Mouse (Mus musculus): ENCODE measurements around the gene Dnajc27.

Dnajc27 gene

DNA sequence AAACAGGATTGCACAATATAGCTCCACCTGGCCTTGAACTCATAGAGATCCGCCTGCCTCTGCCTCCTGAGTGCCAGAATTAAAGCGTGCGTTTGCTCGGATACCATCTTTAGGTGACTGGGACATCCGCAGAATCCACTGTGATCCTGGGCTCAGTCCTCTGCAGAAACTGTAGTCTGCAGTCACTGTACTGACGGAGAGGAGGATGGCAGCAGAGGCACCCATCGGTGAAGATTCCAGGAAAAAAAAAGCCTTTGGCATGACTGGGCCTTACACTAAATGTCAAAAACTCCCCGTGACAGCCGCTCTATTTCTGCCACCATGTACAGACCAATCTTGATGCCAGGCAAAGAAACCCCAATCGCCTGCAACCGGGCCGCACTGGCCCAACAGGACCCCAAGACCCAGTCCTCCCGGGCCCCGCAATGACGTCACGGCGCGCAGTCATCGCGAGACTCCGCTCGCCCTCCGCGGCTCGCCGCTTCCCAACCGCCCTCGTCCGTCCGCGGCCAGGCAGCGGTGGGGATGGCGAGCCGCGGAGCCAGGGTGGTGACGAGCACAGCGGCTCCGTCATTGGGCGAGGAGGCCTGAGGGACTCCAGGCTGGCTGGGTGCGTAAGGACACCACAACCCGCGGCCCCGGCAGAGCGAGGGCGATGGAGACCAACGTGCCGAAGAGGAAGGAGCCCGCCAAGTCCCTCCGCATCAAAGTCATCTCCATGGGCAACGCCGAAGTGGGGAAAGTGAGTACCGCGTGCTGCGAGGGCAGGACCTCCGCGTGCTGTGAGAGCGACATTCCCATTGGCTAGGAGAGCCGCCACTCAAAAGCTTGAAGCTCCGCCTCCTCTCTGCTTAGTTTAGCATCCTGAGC, at the start of gene Dnajc27:
TSS of gene Dnajc27 (plus strand) at position 452 of the 870 bp plus-strand sequence.
- DNase-seq: peak; percentile 94 to 97

DNA sequence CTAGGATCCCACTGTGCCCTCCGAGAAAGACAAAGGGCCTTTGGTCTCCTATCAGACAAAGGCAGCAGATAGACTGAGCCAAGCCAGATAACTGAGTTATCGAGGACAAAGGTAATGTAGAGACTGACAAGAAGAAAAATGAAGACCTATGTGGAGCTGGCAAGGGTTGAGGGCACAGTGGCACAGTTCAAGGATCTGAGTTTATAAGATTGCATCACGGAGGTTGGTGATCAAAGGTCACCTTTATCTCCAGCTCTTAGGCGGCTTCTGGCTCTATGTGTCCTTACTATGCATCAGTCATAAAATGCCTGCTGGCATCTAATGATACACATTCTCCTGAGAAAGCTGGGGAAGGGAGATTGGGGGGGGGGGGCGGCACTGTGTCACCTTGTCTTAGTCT, 46.2 kb upstream of the Dnajc27 start:
- DNase-seq: no peak

DNA sequence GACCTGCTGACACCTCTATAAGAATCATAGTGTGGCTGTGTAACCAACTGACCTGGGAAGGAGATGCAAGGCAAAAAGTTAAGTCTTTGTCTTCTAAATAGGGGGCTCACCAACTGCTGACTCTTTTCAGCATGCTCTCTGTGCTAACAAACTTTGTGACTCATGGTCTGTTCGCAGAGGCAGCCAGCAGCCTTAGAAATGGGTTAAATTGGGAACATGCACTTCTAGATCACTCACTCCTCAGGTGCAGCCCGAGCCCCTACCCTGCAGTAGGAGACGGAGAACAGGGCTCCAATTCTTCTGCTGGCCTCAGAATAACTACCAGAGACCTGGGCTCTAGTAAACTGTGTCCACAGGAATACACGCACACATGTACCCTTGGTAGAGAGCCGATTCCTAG, 44.9 kb upstream of the Dnajc27 start:
- DNase-seq: no peak

DNA sequence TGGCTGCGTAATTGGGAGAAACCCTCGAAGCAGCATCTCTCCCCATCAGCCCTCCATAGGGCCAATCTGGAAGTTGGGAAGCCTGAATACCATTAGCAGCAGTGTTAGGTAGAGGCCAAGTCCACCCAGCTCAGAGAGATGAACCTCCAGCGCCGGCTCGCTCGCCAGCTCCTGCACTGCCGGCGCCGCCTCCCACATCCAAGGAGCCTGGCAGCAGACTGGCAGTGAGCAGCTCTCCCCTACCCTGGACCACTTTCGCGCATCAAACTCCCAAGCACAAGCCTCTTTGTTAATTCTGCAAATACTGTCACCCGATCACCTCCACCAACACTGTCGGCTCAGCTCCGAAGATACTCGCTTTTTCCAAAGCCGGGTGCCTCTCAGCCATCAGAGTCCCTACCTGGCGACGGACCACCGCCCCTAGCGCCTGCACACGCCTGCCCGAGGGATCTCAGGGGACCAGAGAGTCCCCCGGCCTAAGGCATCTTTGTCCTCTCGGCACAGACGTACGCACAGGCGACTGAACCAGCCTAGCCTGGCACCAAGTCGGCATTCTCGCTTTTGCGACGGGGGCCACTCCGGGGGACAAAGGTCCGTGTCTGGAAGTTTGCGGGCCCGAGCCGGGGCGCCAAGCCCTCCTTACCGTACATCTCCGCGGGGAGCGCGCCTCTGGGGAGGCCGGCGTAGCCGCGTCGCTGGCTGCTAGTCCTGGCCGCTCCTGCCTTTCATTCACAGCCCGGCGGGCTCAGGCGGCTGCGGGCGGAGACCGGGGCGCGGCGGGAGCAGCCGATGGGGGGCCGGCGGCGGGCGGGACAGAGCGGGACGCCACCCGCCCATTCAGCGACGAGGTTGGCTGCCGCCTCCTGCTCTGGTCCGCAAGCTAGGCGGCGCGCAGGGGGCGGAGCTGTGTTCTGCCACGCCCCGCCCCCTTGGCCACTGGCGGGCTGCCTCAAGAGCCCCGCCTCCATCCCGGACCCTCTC, 44.0 kb upstream of the Dnajc27 start, which contains the start of gene Efr3b:
TSS of gene Efr3b (minus strand) at position 855 of the 981 bp plus-strand sequence.
- peak; percentile 77 to 90 for DNase-seq

DNA sequence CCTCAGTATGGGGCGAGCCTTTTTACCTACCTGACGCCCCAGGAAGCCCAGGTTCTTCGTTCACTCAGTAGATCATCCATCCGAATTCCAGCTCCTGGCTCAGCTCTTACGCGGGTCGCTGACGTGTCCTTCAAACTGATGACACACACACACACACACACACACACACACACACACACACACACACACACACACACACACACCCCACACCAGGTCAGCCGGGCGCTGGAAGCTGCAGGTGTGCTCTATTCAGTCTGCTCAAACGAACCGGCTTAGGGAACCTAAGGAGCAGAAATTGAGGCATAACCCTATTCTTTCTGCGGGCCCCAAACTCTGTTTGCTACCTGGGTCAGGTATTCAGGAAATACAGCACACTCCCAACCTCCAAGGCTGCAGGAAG, 43.3 kb upstream of the Dnajc27 start:
- DNase-seq: no peak

DNA sequence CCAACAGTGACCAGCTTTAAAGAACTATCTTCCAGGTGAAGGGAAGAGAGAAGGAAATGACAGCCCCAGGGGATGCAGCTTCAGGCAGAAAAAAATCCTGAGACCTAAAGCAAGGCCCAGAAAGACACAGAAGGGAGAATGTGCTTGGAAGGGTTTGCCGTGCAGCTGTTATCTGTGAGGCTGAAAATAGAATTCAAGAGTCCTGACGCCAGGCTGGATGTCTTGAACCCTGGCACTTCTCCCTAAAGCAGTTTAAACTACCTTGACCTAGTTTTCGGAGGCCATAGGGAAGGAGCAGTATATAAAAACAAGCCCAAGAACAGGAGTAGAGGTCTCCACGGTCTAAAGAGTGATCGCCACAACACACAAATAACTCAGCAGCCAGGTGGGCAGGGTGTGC, 40.0 kb upstream of the Dnajc27 start:
- no peak for DNase-seq

DNA sequence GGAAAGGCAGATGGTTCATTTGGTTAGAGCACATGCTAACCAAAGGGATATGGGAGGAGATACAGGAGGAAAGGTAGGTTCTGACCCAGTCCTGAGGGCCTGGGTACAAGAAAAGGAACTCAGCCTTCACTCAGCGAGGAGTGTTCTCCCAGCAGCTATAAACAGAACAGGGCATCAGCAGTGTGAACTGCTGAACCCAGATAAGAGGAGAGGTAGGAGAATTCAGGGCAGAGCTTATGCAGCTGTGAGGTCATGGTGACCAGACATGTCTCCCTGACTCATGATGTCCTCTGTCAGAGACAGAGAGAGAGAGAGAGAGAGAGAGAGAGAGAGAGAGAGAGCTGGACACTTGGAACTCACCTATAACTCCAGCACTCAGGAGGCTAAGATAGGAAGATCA, 36.4 kb upstream of the Dnajc27 start:
- DNase-seq: no peak

DNA sequence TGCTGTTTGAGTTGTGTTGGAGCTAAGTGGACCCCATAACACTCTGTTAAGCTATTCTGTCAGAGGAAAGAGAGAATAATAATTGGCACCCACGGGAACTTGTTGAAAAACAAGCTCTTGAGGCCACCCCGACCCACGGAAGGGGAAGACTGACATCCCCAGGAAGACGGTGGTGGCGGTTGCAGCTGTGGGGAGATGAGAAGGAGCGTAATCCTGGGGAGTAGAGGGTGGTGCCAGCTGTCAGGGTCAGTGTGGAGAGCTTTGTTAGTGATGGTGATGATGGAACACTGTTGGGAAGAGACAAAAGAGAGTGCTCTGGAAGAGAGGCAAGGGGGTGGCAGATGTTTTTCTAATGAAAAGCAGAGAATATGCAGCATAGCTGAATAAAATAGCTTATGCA, 34.4 kb upstream of the Dnajc27 start:
- DNase-seq: no peak

DNA sequence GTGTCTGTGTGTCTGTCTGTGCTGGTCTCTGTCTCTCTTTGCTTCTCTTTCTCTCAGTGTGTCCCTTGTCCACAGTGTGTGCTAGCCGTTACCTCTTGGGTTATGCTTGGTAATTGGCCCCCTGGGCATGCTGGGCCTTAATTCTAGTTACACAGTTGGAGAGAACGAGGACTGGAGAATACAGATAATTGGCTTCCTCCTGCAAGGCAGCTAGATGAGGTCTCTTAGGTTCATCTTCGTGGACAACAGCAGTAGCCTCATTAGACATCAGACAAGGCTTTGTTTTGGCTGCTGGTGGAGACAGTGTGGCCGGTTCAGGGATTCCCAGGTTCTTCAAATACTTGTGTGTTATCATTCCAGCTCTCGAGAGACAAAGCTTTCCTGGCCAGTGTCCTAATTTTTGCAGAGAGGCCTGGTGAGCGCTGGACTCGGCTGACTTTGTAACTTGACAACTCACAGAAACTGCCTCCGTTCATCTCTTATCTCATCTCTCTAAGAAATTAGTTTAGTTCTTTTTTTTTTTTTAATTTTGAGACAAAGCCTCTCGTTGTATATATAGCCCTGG, 31.4 kb upstream of the Dnajc27 start:
- no peak for DNase-seq

DNA sequence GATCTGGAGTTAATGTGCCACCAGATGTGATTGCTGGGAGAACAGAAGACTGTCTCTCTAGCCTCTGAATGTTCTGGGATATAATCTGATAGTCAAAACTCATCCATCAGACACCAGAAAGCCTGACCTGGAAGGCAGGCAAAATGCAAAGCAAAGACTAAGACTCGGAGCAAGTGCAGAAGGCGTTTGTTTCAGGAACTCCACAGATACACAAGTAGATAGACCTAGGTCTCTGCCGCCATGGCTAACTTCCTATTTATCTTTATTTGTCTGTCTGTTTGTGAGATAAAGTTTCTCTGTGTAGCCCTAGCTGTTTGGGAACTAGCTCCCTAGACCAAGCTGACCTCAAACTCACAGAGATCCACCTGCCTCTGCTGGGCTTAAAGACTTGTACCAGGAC, 28.7 kb upstream of the Dnajc27 start:
- no peak for DNase-seq

DNA sequence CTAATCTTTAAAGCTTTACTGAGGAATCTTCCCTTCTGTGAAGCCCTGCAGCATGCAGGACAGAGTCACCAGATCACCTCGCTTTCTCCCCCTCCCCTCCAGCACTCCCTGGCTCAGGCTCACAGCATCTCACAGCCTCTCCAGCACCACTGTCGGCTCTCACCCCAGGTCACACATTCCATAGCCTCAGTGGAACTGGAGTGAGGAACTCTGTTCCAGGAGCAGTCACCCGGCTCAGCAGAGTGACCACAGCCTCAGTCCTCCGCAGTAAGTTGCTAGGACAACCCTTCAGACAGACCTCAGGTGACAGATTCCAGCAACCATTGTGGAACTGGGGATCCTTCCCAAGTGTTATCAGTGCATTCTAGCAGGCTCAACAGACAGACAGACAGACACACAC, 27.5 kb upstream of the Dnajc27 start:
- DNase-seq: no peak

DNA sequence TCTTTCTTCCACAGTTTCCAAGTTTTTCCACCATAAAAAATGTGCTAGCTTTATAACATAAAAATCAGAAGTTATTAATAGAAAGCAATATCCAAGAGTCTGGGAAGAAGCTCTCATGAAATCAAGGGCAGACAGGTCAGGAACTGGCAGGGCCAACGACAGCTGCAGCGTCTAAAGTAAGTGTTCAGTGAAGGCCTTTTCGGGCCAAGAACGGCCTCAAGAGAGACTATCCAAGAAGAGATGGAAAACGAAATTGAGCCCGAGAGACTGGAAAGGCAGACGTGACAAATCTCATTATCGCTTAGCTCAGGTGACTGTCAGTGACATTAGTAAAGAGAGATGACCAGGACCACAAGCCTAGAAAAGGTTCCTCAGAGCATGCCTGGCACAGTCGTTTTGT, 24.1 kb upstream of the Dnajc27 start:
- no peak for DNase-seq

DNA sequence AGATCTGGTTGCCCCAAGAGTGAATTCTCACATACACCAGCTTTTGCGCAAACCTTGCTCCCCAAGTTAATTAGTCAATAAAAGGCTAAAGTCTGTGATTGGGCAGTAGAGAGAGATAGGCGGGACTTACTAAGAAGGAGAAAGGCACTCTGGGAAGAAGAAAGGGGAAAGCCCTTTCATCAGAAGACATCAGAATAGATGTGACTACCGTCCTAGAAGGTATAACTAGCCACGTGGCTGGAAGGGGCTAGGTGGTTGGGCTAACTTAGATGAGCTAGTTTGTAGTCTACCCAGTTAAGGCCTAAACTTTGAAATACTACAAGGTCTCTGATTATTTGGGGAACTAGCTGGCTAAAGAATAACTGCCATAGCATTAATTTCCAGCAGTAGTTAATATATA, 22.7 kb upstream of the Dnajc27 start:
- DNase-seq: no peak

DNA sequence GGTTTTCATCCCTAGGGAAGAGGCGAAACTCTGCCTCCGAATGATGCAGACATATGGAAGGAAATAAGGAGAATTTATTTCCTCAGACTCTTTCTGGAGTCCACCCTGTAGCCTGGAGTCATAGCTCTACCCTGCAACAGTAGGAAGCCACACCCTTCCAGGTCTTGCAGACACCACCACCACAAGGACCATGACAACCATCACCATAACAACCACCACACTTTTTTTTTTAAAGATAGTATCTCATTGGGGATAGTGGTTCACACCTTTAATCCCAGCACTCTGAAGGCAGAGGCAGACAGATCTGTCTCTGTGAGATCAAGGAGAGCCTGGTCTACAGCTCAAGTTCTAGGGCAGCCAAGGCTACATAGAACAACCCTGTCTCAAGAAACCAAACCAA, 16.9 kb upstream of the Dnajc27 start:
- DNase-seq: no peak

DNA sequence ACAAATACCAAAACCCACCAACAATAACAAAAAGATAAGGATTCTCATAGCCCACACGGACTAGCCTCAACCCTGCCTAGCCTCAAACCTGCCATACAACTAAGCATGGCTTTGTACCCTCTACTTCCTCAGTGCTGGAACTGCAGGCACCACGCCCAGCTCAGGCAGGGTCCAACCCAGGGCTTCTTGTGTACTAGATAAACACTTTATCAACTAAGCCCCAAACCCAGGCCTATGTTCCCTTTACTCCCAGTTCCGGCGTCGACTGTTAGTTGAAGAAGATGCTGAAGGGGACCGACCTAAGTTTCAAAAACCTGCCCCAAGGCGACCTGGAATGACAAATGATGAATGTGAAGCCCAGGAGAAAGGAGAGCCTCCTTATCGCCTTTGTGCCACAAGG, 16.4 kb upstream of the Dnajc27 start:
- no peak for DNase-seq

DNA sequence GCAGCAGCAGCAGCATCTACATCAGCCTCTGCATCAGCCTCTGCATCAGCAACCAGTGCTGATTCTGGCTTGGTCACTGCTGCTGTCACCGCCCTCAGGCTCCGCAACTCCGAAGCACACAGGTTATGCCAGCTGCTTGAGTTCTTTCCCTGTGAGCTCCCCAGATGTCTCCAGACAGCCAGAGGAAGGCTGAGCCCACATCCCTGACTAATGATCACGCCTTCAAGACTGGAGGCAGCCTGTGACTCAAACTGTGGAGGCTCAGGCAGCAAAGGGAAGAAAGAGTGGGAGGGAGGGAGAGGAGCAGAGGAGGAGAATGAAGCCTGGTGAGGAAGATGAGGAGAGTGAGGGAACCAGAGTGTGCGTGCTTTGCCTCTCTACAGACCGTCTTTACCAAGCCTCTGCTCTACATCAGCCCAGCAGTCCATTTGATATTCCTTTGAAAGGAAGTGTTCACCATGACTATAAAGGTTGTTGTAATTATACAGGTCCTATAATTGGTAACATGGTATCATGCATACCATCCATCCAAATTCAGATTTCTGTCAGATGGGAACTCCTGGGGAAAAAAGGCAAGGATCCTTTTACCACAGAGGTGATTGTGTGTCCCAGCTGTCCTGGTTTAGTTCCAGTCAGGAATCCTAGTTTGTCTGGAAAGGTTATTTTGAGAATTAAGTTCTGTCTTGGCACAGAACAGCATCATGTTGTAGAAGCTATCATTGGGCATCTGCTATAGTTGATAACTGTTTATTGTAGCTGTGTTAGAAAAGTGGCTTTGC, 15.5 kb upstream of the Dnajc27 start:
- DNase-seq: no peak

DNA sequence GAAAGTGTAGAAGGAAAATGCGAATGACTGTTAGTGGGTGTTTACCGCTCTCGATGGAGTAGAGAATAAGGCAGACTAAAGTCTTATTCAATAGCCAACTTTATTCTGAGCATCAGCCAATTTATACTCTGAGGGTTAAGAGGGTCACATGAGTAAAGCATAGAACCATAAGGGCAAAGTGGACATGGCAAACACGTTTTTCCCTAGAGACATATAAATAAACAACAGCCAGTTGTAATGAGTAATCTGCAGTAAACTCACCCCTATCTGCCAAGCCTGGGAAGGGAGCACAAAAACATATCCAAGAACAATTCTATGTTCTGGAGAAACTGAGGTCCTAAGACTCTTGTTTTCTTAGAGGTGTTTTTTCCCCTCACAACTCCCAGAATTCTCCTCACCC, 13.8 kb upstream of the Dnajc27 start:
- no peak for DNase-seq

DNA sequence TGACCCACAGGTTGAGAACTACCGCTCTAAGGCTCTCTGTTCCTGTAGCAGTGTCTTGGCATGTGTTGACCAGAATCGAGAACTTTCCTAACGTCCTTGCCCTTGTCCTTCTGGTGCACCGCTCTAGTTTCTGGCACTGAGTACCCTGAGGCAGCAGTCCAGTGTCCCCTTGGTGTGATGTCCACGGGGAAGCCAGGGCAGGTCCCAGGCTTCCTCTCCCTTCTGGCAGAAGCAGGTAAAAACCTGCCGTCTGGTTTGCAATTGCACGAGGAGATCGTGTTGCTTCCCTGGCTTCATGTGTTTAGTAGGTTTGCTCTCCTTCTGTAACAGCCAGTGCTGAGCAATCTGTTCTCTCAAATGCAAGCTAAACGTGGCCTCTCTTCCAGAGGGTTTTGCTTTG, 10.7 kb upstream of the Dnajc27 start:
- DNase-seq: no peak

DNA sequence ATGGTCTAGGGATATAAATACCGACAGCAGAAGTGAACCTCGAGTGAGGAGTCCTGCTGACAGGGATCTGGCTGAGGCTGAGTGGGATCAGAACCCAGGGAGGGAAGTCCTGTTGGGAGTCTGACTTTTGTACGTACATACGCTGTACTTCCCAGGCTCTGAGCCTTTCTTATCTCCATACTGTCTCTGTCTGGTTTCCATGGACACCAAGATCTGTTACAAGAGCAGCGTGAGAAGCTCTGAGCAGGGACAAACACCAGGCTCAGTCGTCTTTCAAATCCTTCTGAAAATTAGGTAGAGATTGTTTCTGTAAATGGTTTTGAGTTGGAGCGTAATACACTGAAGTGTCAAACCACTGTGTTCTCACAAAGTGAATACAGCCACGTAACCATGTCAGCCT, 7.0 kb upstream of the Dnajc27 start:
- no peak for DNase-seq

DNA sequence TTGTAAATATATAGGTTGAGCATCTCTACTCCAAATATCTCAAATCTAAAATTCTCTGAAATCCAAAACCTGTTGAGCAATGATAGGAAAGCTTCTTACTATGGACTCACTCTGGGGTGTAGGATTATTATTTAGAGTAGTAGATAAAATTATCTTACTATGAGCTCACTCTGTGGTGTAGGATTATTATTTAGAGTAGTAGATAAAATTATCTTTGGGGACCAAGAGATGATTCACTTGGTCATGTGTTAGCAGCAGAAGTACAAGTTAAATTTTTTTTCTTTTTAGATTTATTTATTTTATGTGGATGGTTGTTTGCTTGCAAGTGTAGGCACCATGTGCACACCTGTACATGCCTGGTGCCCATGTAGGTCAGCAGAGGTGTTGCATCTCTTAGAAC, 6.0 kb upstream of the Dnajc27 start:
- no peak for DNase-seq

DNA sequence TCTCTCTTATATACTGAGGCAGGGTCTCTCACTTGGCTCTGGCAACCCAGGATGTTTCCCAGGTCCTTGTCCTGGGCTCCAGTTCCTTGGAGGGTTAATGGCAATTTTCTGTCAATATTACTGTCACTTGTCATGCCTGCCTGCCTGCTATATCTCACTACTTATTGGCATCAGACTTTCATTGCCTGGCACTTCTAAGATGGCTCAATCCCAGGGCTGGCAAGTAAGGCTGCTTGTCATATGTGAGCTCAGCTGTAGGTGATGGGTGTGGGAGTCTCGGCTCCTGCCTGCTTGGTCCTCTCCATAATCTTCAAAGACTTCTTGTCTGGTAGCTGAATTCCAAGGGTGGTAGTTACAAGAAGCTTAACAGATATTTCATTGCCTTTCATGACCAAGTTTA, 4.3 kb upstream of the Dnajc27 start:
- no peak for DNase-seq

DNA sequence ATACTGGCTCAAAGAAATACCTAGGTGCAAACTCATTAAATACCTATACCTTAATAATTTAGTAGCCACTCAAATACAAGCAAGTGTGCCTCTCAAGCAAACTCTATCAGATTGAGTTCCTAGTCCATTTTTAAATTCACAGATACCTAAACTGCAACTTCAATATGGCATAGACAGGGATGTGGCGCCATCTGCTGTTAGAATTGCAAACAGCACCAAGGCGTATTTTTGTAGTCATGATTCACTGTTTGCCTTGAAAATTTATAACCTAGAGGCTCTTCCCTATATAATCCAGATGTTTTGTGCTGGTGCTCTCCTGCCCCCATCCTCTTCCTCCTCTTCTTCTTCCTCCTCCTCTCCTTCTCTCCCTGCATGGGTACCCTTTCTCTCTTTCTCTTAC, 2.1 kb upstream of the Dnajc27 start:
- DNase-seq: peak; percentile 62 to 87

DNA sequence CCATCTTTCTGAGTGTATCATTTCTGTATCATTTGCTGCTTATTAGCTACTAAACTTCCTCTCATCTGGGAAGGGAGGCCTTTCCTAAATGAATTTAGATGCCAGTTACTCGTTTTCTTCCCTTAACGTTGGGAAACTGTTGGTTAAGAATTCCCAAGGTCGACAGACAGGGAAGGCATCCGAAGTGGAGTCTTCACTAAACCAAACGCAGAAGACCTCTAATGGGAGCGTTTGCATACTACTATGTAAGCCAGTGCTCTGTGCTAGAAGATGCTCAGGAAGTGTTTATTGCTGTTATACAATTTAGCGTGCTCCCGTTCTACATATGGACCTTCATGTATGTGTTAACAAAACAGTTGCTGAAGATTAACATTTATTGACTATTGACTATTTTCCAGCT, 1.1 kb downstream of the Dnajc27 start:
- no peak for DNase-seq
